Mouse (Mus musculus): ENCODE measurements around the gene Gata3.

Gata3 gene

DNA sequence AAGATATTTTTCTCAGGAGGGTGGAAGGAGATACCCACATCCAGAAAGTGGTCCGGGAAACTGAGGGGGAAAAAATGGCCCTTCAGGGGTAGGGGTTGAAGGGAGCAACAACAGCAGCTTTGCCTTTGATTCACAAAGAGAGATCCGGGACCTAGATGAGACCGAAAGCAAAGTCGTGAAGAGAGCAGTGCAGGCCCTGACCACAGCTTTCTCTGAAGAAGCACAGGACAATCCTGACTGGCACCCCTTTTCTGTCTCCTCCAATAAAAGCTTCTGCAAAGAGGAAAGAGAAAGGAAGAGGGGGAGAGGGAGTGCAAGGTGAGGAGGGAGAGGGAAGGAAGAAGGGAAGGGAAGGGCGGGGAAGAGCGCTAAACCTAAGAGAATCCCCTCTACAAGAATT, 18.0 kb downstream of the Gata3 start:
- no peak for DNase-seq (ENCODE audit: low spot score)

GRCm38 (mm10) chr2:9871141-9871716, 18.6 kb downstream of the Gata3 start:
- no peak for DNase-seq (ENCODE audit: low spot score)

DNA sequence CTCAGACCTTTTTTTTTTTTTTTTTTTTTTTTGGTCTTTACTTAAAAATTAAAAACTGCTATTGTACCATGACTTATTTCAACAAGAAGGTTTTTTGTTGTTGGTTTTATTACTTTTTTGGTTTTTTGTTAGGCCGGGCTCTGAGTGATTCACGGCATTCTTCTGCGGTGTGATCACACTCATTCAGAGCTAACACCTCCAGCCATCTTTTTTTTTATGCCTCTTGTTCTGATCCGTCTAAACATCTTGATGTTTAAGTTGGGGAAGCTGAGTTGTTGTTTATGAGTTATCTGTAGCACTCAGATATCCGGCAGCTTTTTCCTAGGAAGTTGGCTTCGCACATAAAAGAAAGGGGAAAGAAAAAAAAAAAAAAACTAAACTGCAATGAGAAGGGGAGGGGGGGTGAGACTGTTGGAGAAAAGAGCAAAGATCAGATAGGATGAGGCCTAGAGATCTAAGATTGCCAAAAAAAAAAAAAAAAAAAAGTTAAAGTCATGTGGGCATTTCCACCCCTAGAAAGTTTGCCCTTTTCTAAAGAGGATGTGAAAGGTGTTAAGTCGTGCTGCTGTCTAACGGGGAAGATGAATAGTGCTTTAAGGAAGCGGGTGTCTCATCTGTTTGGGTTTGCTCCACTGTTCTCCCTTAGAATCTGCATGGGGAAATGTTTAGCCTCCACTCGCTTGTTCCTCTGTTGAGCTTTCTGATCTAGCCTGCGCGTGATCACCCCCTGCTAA, 22.6 kb downstream of the Gata3 start:
- no peak for DNase-seq (ENCODE audit: low spot score)

GRCm38 (mm10) chr2:9860698-9861097, 29.1 kb downstream of the Gata3 start:
- no peak for DNase-seq (ENCODE audit: low spot score)

GRCm38 (mm10) chr2:9855861-9856260, 34.0 kb downstream of the Gata3 start:
- DNase-seq (ENCODE audit: low spot score), result no peak

DNA sequence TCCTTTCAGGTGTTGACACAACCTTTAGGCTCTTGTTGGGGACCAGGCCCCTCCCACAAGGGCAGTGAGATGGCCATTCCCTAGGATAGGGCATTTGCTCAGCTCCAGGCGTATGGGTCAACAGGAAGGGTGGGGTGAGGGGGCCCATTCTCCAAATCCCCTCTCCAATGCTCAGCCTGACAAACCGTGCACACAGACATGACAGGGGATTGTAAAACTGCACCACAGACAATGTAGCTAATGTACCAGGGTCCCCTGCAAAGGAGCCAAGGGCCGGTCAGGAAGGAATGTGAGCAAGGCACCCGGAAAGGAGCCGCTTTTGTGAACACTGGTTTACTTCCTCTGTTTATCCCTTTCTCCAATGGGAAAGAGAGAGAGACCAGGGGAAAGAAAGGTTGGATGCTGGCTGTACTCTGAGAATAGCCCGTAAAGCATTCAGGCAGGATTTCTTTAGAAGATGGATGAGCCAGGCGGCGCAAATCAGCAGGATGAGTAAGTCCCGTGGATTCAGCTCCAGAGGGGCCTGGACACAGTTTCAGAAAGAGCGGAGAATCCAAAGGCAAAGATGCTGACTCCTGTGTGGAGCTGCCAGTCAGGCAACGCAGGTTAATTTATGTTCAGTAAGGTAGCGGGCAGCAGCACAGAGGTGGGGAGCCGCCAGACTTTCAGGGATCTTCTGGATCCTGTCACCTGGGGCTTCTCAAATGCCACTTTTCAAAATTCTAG, 36.8 kb downstream of the Gata3 start:
- no peak for DNase-seq (ENCODE audit: low spot score)

GRCm38 (mm10) chr2:9835195-9835594, 54.6 kb downstream of the Gata3 start:
- DNase-seq (ENCODE audit: low spot score), result no peak

- DNase-seq (ENCODE audit: low spot score), result no peak
Observed at GRCm38 (mm10) chr2:9833712-9834111, 56.1 kb downstream of the Gata3 start.

GRCm38 (mm10) chr2:9827624-9828023, 62.2 kb downstream of the Gata3 start:
- no peak for DNase-seq (ENCODE audit: low spot score)

GRCm38 (mm10) chr2:9820611-9821010, 69.2 kb downstream of the Gata3 start:
- no peak for DNase-seq (ENCODE audit: low spot score)

- DNase-seq (ENCODE audit: low spot score), result no peak
Observed at GRCm38 (mm10) chr2:9818177-9818785, 71.6 kb downstream of the Gata3 start.

All from testis, postnatal 10 days (tissue).